Mouse (Mus musculus): ENCODE measurements around the gene Ckm. TPM values are rescaled to one million over a fixed set of nuclear protein-coding genes. Genes with fewer than 3 reads are reported as not detected.

Ckm gene
- polyA plus RNA-seq, 1 experiment from 2014 or later: 0.40 TPM

GRCm38 (mm10) chr7:19402535-19403112 is 2.0 kb upstream of the Ckm start:
- no peak overlapping the region for H3K27ac ChIP-seq (ENCODE audit: low read depth, low read length)
- ATAC-seq (replicated peaks; ENCODE audit: low FRiP score) (no peak), DNase-seq (ENCODE audit: low spot score) (no peak)
- no peak overlapping the region for H3K4me3 ChIP-seq (ENCODE audit: low read depth, low read length)
- no peak overlapping the region for H3K4me2 ChIP-seq
- WGBS: 87% methylated on average over 9 of the region's 9 CpGs
- peaks cover 6% of the 10 kb centered on the region for H3K9me3 ChIP-seq (ENCODE audit: control insufficient read depth, low read length)
- peaks cover 60% of the 10 kb centered on the region for H3K27me3 ChIP-seq (replicated peaks; ENCODE audit: control insufficient read depth, insufficient read depth, low read length)
- H3K36me3 ChIP-seq (ENCODE audit: control insufficient read depth, insufficient read depth, low read length): no peaks in the 10 kb centered on the region
- H3K4me1 ChIP-seq (replicated peaks; ENCODE audit: control insufficient read depth, insufficient read depth, low read length): peaks cover 14% of the 10 kb centered on the region
- H3K9ac ChIP-seq (ENCODE audit: low read depth, low read length): no peak overlapping the region

- DNase-seq (ENCODE audit: low spot score) (peak; percentile 79), ATAC-seq (replicated peaks; ENCODE audit: low FRiP score) (peak; percentile 74)
- Histone ChIP-seq H3K9ac (ENCODE audit: low read depth, low read length) (peak within 1 kb of the TSS; percentile 55), H3K4me1 (replicated peaks; ENCODE audit: control insufficient read depth, insufficient read depth, low read length) (peaks cover 14% of the 10 kb centered on the region), H3K27me3 (replicated peaks; ENCODE audit: control insufficient read depth, insufficient read depth, low read length) (peaks cover 59% of the 10 kb centered on the region), H3K27ac (ENCODE audit: low read depth, low read length) (no peak within 1 kb of the TSS), H3K4me3 (ENCODE audit: low read depth, low read length) (peak within 1 kb of the TSS; percentile 71), H3K4me2 (peak within 1 kb of the TSS; percentile 100), H3K36me3 (ENCODE audit: control insufficient read depth, insufficient read depth, low read length) (no peaks in the 10 kb centered on the region), H3K9me3 (ENCODE audit: control insufficient read depth, low read length) (peaks cover 6% of the 10 kb centered on the region)
- WGBS: 1% methylated on average over 62 of the region's 62 CpGs
Measured at GRCm38 (mm10) chr7:19403731-19404296, 762 bp upstream of the Ckm start, which contains the start of gene Klc3. TSS of gene Klc3 (minus strand) at chr7:19404104.

GRCm38 (mm10) chr7:19405417-19405816 is 841 bp downstream of the Ckm start:
- Histone ChIP-seq H3K27ac (ENCODE audit: low read depth, low read length) (no peak overlapping the region), H3K9me3 (ENCODE audit: control insufficient read depth, low read length) (peaks cover 6% of the 10 kb centered on the region), H3K4me2 (peak overlapping the region; percentile 55), H3K9ac (ENCODE audit: low read depth, low read length) (0 out of 2 replicates have a peak overlapping the region, but pooled peaks have one; percentile 28), H3K4me1 (replicated peaks; ENCODE audit: control insufficient read depth, insufficient read depth, low read length) (peaks cover 10% of the 10 kb centered on the region), H3K4me3 (ENCODE audit: low read depth, low read length) (0 out of 2 replicates have a peak overlapping the region, but pooled peaks have one; percentile 3), H3K36me3 (ENCODE audit: control insufficient read depth, insufficient read depth, low read length) (no peaks in the 10 kb centered on the region), H3K27me3 (replicated peaks; ENCODE audit: control insufficient read depth, insufficient read depth, low read length) (peaks cover 47% of the 10 kb centered on the region)
- DNase-seq (ENCODE audit: low spot score) (peak; percentile 87), ATAC-seq (replicated peaks; ENCODE audit: low FRiP score) (peak; percentile 61)
- 3% methylated on average over 19 of the region's 19 CpGs for WGBS

GRCm38 (mm10) chr7:19409753-19410152 is 5.2 kb downstream of the Ckm start:
- Histone ChIP-seq H3K4me2 (no peak overlapping the region), H3K36me3 (ENCODE audit: control insufficient read depth, insufficient read depth, low read length) (no peaks in the 10 kb centered on the region), H3K4me3 (ENCODE audit: low read depth, low read length) (no peak overlapping the region), H3K27ac (ENCODE audit: low read depth, low read length) (no peak overlapping the region), H3K4me1 (replicated peaks; ENCODE audit: control insufficient read depth, insufficient read depth, low read length) (no peaks in the 10 kb centered on the region), H3K9me3 (ENCODE audit: control insufficient read depth, low read length) (no peaks in the 10 kb centered on the region), H3K9ac (ENCODE audit: low read depth, low read length) (no peak overlapping the region), H3K27me3 (replicated peaks; ENCODE audit: control insufficient read depth, insufficient read depth, low read length) (peaks cover 8% of the 10 kb centered on the region)
- no peak for DNase-seq (ENCODE audit: low spot score)
- WGBS: 62% methylated on average over 6 of the region's 6 CpGs
- no peak for ATAC-seq (replicated peaks; ENCODE audit: low FRiP score)

- Histone ChIP-seq H3K9ac (ENCODE audit: low read depth, low read length) (no peak overlapping the region), H3K4me1 (replicated peaks; ENCODE audit: control insufficient read depth, insufficient read depth, low read length) (no peaks in the 10 kb centered on the region), H3K36me3 (ENCODE audit: control insufficient read depth, insufficient read depth, low read length) (no peaks in the 10 kb centered on the region), H3K27ac (ENCODE audit: low read depth, low read length) (no peak overlapping the region), H3K27me3 (replicated peaks; ENCODE audit: control insufficient read depth, insufficient read depth, low read length) (peaks cover 14% of the 10 kb centered on the region), H3K4me2 (no peak overlapping the region), H3K9me3 (ENCODE audit: control insufficient read depth, low read length) (no peaks in the 10 kb centered on the region), H3K4me3 (ENCODE audit: low read depth, low read length) (no peak overlapping the region)
- 77% methylated on average over 11 of the region's 11 CpGs for WGBS
- DNase-seq (ENCODE audit: low spot score) (no peak), ATAC-seq (replicated peaks; ENCODE audit: low FRiP score) (no peak)
Measured at GRCm38 (mm10) chr7:19410766-19411344, 6.3 kb downstream of the Ckm start.

GRCm38 (mm10) chr7:19411783-19412182 is 7.2 kb downstream of the Ckm start:
- Histone ChIP-seq H3K9ac (ENCODE audit: low read depth, low read length) (no peak overlapping the region), H3K4me3 (ENCODE audit: low read depth, low read length) (no peak overlapping the region), H3K9me3 (ENCODE audit: control insufficient read depth, low read length) (no peaks in the 10 kb centered on the region), H3K27ac (ENCODE audit: low read depth, low read length) (no peak overlapping the region), H3K4me1 (replicated peaks; ENCODE audit: control insufficient read depth, insufficient read depth, low read length) (no peaks in the 10 kb centered on the region), H3K4me2 (no peak overlapping the region), H3K27me3 (replicated peaks; ENCODE audit: control insufficient read depth, insufficient read depth, low read length) (peaks cover 22% of the 10 kb centered on the region), H3K36me3 (ENCODE audit: control insufficient read depth, insufficient read depth, low read length) (no peaks in the 10 kb centered on the region)
- DNase-seq (ENCODE audit: low spot score): no peak
- no peak for ATAC-seq (replicated peaks; ENCODE audit: low FRiP score)
- 80% methylated on average over 5 of the region's 5 CpGs for WGBS

GRCm38 (mm10) chr7:19413525-19413924 is 8.9 kb downstream of the Ckm start:
- Histone ChIP-seq H3K36me3 (ENCODE audit: control insufficient read depth, insufficient read depth, low read length) (no peaks in the 10 kb centered on the region), H3K4me2 (no peak overlapping the region), H3K4me1 (replicated peaks; ENCODE audit: control insufficient read depth, insufficient read depth, low read length) (no peaks in the 10 kb centered on the region), H3K4me3 (ENCODE audit: low read depth, low read length) (no peak overlapping the region), H3K27me3 (replicated peaks; ENCODE audit: control insufficient read depth, insufficient read depth, low read length) (peaks cover 27% of the 10 kb centered on the region), H3K27ac (ENCODE audit: low read depth, low read length) (no peak overlapping the region), H3K9ac (ENCODE audit: low read depth, low read length) (no peak overlapping the region), H3K9me3 (ENCODE audit: control insufficient read depth, low read length) (no peaks in the 10 kb centered on the region)
- ATAC-seq (replicated peaks; ENCODE audit: low FRiP score): no peak
- DNase-seq (ENCODE audit: low spot score): no peak
- 76% methylated on average over 3 of the region's 3 CpGs for WGBS

- no peak overlapping the region for H3K4me3 ChIP-seq (ENCODE audit: low read depth, low read length)
- H3K27ac ChIP-seq (ENCODE audit: low read depth, low read length): no peak overlapping the region
- no peak overlapping the region for H3K4me2 ChIP-seq
- H3K9me3 ChIP-seq (ENCODE audit: control insufficient read depth, low read length): no peaks in the 10 kb centered on the region
- peaks cover 51% of the 10 kb centered on the region for H3K27me3 ChIP-seq (replicated peaks; ENCODE audit: control insufficient read depth, insufficient read depth, low read length)
- no peaks in the 10 kb centered on the region for H3K36me3 ChIP-seq (ENCODE audit: control insufficient read depth, insufficient read depth, low read length)
- ATAC-seq (replicated peaks; ENCODE audit: low FRiP score): no peak
- 52% methylated on average over 15 of the region's 15 CpGs for WGBS
- no peak overlapping the region for H3K9ac ChIP-seq (ENCODE audit: low read depth, low read length)
- peaks cover 5% of the 10 kb centered on the region; the same call in 1 of the 2 replicates for H3K4me1 ChIP-seq (replicated peaks; ENCODE audit: control insufficient read depth, insufficient read depth, low read length)
- DNase-seq (ENCODE audit: low spot score): no peak
Measured at GRCm38 (mm10) chr7:19416590-19416989, 12.0 kb downstream of the Ckm start.

GRCm38 (mm10) chr7:19420121-19420520 is 15.5 kb downstream of the Ckm start:
- DNase-seq (ENCODE audit: low spot score) (no peak), ATAC-seq (replicated peaks; ENCODE audit: low FRiP score) (no peak)
- peaks cover 45% of the 10 kb centered on the region for H3K27me3 ChIP-seq (replicated peaks; ENCODE audit: control insufficient read depth, insufficient read depth, low read length)
- no peak overlapping the region for H3K9ac ChIP-seq (ENCODE audit: low read depth, low read length)
- no peaks in the 10 kb centered on the region for H3K9me3 ChIP-seq (ENCODE audit: control insufficient read depth, low read length)
- peaks cover 5% of the 10 kb centered on the region; the same call in 1 of the 2 replicates for H3K4me1 ChIP-seq (replicated peaks; ENCODE audit: control insufficient read depth, insufficient read depth, low read length)
- 5% methylated on average over 28 of the region's 28 CpGs for WGBS
- no peak overlapping the region for H3K27ac ChIP-seq (ENCODE audit: low read depth, low read length)
- H3K4me3 ChIP-seq (ENCODE audit: low read depth, low read length): no peak overlapping the region
- no peaks in the 10 kb centered on the region for H3K36me3 ChIP-seq (ENCODE audit: control insufficient read depth, insufficient read depth, low read length)
- H3K4me2 ChIP-seq: no peak overlapping the region
